Mouse (Mus musculus) intestine, embryonic 14.5 days (tissue): ENCODE measurements around the gene Plaur. TPM values are rescaled to one million over a fixed set of nuclear protein-coding genes. Genes with fewer than 3 reads are reported as not detected.

ENCODE experiments used
- ATAC-seq: fragments of 200-750 bp; cut with Nextera tagmentation; replicated peaks from 2 replicates; pipeline ENCODE4 v1.8.0; 2017; ENCODE audit warnings: low read depth, moderate number of reproducible peaks, moderate TSS enrichment, moderate library complexity; ENCODE audit not compliant: low FRiP score, low TSS enrichment
- DNase-seq: peaks from one replicate; pipeline ENCODE4 v3.0.0-alpha.2; 2018; ENCODE audit warnings: low spot score
- H3K27ac ChIP-seq: fragments of 300-500 bp; sonication (generic); 2 replicates; pipeline ENCODE4 v1.5.1; 2014; ENCODE audit warnings: low read depth, mild to moderate bottlenecking, control low read depth
- H3K27me3 ChIP-seq: fragments of 300-500 bp; sonication (generic); replicated peaks from 2 replicates; pipeline ENCODE4 v1.6.1; 2014; ENCODE audit warnings: low read length, control low read depth; ENCODE audit not compliant: control insufficient read depth, insufficient read depth
- H3K36me3 ChIP-seq: fragments of 300-500 bp; sonication (generic); 2 replicates; pipeline ENCODE4 v1.6.1; 2014; ENCODE audit warnings: low read length, control low read depth; ENCODE audit not compliant: control insufficient read depth, insufficient read depth
- H3K4me1 ChIP-seq: fragments of 300-500 bp; sonication (generic); replicated peaks from 2 replicates; pipeline ENCODE4 v1.6.1; 2014; ENCODE audit warnings: low read length, control low read depth, mixed read lengths; ENCODE audit not compliant: control insufficient read depth, insufficient read depth
- H3K4me2 ChIP-seq: fragments of 300-500 bp; sonication (generic); 2 replicates; pipeline ENCODE4 v1.6.1; 2014; ENCODE audit warnings: low read length
- H3K4me3 ChIP-seq: fragments of 300-500 bp; sonication (generic); 2 replicates; pipeline ENCODE4 v1.5.1; 2014; ENCODE audit warnings: low read depth, low read length, control low read depth, mixed read lengths
- H3K9ac ChIP-seq: fragments of 300-500 bp; sonication (generic); 2 replicates; pipeline ENCODE4 v1.6.1; 2014; ENCODE audit warnings: mild to moderate bottlenecking, low read length
- H3K9me3 ChIP-seq: fragments of 300-500 bp; sonication (generic); 2 replicates; pipeline ENCODE4 v1.6.1; 2016; ENCODE audit warnings: low read length, control low read depth; ENCODE audit not compliant: control insufficient read depth
- WGBS: fragments of 180-500 bp; shearing (Covaris S2); extraction: QIAGEN DNeasy Blood & Tissue Kit; methylation state at CpG from one replicate; pipeline ENCODE4 v1.1.7; 2014; 5-methylcytosine and 5-hydroxymethylcytosine counted together
- polyA plus RNA-seq: library from polyadenylated mRNA; unstranded; fragments of >200 nt; fragmentation: Nextera tagmentation; extraction: Ambion mirVana; gene quantifications from 2 replicates; pipeline ENCODE4 v1.2.1, GENCODE M21; 2014

Plaur gene
- polyA plus RNA-seq, 1 experiment from 2014 or later = 10.0 TPM

DNA sequence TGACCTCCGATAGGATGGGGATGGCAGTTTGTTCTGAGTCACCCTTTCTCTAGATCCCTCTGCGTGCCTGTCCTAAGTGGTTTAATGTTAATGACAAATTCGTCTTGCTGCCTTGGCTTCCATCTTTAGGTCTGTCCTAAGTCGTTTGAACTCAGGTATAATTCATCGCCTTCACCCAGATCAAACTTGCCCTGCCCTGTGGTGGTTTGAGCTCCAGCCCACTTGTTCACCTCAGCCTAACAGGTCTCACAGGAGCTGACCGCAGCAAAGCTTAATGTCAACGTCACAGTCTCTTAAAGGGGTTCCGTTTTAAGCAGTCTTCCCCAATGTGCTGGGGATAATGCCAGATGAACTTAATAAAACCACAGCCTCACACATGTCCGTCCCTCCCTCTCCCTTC, 36.4 kb upstream of the Plaur start:
- Histone ChIP-seq H3K27ac (no peak overlapping the region), H3K4me3 (no peak overlapping the region), H3K36me3 (peaks cover 17% of the 10 kb centered on the region), H3K9ac (no peak overlapping the region), H3K4me1 (no peaks in the 10 kb centered on the region), H3K27me3 (no peaks in the 10 kb centered on the region), H3K9me3 (no peaks in the 10 kb centered on the region), H3K4me2 (no peak overlapping the region)
- DNase-seq (no peak), ATAC-seq (no peak)
- WGBS = 77% methylated on average over 9 of the region's 9 CpGs

DNA sequence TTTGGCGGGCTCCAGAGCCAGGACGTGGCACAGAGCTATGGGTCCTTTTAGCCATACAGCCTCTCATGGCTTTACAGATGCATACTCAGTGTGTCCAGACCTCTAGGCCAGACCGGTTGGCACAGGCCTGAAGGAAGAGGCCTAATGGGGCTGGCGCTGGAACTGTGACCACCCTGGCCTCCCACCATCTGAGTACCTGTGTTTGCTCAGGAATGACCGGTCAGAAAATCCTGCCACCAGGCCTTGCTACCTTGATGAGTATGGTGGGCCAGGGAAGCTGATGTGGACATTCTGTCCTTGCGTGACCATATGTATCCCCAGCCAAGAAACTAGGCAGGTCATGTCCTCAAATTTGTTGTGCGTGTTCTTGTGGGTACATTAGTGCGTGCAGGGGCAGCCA, 35.1 kb upstream of the Plaur start:
- no peak overlapping the region for H3K27ac ChIP-seq
- no peaks in the 10 kb centered on the region for H3K4me1 ChIP-seq
- DNase-seq (no peak), ATAC-seq (no peak)
- H3K9ac ChIP-seq = no peak overlapping the region
- no peak overlapping the region for H3K4me3 ChIP-seq
- 96% methylated on average over 8 of the region's 8 CpGs for WGBS
- H3K36me3 ChIP-seq = peaks cover 8% of the 10 kb centered on the region
- no peaks in the 10 kb centered on the region for H3K9me3 ChIP-seq
- no peak overlapping the region for H3K4me2 ChIP-seq
- H3K27me3 ChIP-seq = 0 out of 2 replicates have a peak, but pooled peaks cover under 1% of the 10 kb centered on the region

DNA sequence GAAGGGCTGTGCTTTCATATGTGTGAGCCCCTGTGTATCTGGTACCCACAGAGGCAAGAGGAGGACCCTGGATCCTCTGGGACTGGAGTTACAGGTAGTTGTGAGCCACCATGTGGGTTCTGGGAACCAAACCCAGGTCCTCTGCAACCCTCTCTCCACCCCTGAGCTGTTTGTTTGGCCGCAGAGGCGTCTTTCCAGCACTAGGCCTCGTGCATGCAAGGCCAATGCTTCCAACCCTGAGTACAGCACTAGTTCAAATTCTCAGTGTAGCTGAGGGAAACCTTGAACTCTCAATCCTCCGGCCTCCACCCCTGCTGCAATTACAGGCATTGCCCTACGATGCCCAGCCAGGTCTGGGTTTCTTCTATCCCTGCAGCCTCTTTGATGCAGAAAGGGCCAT, 33.6 kb upstream of the Plaur start:
- Histone ChIP-seq H3K9me3 (peaks cover 6% of the 10 kb centered on the region; the same call in 1 of the 2 replicates), H3K27ac (no peak overlapping the region), H3K4me1 (no peaks in the 10 kb centered on the region), H3K9ac (no peak overlapping the region), H3K36me3 (no peaks in the 10 kb centered on the region), H3K4me3 (no peak overlapping the region), H3K27me3 (peaks cover 8% of the 10 kb centered on the region; the same call in 1 of the 2 replicates), H3K4me2 (no peak overlapping the region)
- WGBS = 89% methylated on average over 5 of the region's 5 CpGs
- DNase-seq (no peak), ATAC-seq (no peak)

DNA sequence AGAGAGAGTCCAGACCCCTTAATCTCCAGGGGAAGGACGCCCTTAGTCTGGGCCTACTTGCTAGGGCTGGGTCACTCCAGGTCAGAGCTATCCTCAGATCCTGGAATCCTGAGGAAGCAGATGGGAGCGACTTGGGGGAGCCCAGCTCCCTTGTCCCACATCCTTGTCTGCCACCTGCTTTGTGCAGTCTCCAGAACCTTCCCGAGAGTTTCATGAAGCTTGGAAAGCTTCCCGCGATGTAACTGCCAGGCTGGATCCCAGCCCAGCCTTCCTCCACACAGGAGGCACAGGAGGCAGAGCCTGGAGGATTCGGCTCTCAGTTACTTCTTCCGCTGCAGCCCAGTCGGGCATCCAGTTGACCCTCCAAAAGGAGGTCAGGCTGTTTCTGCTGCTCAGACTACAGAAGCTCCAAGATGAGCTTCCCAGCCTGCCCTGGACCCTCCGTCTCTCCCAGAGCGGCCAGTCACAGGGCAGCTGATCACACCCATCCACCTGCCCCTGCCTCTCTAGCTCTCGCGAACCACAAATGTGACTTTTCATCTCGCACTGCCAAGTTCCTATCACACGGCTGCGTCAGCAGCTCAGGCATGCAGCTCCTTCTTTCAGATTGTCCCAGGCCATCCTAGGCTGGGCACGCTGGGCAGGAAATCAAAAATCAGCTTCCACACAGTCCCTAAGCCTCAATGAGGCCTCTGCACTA, 32.7 kb upstream of the Plaur start:
- Histone ChIP-seq H3K9me3 (peaks cover 6% of the 10 kb centered on the region; the same call in 1 of the 2 replicates), H3K27me3 (peaks cover 8% of the 10 kb centered on the region; the same call in 1 of the 2 replicates), H3K4me2 (no peak overlapping the region), H3K4me3 (no peak overlapping the region), H3K9ac (no peak overlapping the region), H3K36me3 (no peaks in the 10 kb centered on the region), H3K4me1 (no peaks in the 10 kb centered on the region), H3K27ac (no peak overlapping the region)
- WGBS = 69% methylated on average over 16 of the region's 16 CpGs
- DNase-seq (no peak), ATAC-seq (no peak)

DNA sequence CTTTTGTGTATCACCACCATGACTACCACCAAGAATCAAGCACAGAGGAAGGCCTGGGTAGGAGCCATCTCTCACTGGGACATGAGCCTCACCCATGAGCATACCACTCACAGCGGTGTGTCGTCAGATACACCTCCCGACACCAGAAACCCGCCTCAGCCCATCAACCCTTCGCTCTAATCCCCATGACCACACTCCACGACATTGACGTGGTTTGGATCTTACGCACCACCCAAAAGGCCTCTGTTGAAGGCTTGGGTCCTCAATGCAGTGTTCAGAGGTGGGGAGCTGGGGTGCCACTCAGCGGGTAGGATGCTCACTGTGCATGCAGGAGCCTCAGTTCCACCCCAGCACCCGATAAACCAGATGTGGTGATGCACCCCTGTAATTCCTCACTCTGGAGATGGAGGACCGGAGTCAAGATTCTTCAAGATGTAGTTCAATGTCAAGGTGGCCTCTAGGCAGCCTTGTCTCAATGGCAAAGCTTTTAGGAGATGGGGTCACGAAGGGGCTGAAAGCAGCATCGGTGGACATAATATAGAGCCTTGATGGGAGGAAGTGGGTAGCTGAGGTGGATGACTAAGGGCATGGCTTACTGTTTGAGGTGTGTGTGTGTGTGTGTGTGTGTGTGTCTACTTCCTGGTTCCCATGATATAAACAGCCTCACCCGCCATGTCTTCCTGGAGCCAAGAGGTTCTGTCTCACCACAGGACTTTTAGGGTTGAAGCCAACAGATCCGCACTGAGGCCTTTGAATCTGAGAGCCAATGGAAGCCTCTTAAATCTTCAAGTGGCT, 31.5 kb upstream of the Plaur start:
- 94% methylated on average over 15 of the region's 15 CpGs for WGBS
- no peak overlapping the region for H3K4me3 ChIP-seq

DNA sequence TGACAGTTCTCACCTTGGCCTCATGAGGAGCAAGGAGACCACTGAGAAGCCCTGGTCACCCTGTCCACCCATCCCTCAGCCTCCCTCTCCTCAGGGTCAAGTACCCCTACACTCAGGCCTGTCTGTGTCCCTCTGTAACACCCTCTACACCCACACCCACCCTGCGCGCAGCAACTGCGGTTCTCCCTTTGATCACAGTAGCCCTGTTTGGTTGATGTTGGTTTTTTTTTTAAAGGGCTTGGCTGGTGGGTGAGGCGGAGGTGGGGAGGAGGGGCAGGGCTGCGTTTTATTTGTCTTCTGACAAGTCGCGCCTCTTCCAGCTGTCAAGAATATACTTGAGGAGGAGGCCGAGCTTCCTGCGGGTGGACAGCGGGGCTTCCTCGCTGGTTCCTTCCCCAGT, 30.6 kb upstream of the Plaur start:
- H3K27ac ChIP-seq = no peak overlapping the region
- H3K36me3 ChIP-seq = no peaks in the 10 kb centered on the region
- WGBS = 50% methylated on average over 11 of the region's 11 CpGs
- no peak overlapping the region for H3K4me3 ChIP-seq
- H3K9ac ChIP-seq = no peak overlapping the region
- no peak for DNase-seq
- H3K4me1 ChIP-seq = no peaks in the 10 kb centered on the region
- H3K4me2 ChIP-seq = no peak overlapping the region
- ATAC-seq = no peak
- H3K27me3 ChIP-seq = peaks cover 8% of the 10 kb centered on the region; the same call in 1 of the 2 replicates
- peaks cover 6% of the 10 kb centered on the region; the same call in 1 of the 2 replicates for H3K9me3 ChIP-seq

More for the DNA sequence above, 31.5 kb upstream of the Plaur start:
- Histone ChIP-seq H3K4me1 (no peaks in the 10 kb centered on the region), H3K9me3 (peaks cover 6% of the 10 kb centered on the region; the same call in 1 of the 2 replicates), H3K27me3 (peaks cover 8% of the 10 kb centered on the region; the same call in 1 of the 2 replicates), H3K9ac (no peak overlapping the region), H3K36me3 (no peaks in the 10 kb centered on the region), H3K27ac (no peak overlapping the region), H3K4me2 (no peak overlapping the region)
- no peak for ATAC-seq
- DNase-seq = no peak

DNA sequence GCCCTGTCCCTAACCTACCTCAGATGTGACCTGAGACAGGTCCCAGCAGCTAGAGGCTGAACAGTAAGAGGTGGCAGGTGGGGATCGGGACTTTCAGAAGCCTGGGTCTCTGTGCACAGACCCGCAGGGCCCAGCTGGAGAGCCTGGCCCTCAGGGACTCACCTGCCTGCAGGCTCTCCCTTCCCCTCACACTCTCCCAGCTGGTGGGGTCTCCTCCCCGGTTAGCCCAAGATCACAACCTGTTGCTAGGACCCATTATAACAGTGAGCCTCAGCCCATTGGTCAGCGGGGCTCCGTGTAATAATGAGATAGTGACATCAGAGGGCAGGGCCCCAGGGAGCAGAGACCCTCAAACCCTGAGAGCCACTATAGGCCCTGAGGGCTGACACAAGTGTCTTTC, 27.0 kb upstream of the Plaur start:
- Histone ChIP-seq H3K4me3 (no peak overlapping the region), H3K9ac (no peak overlapping the region), H3K4me1 (no peaks in the 10 kb centered on the region), H3K4me2 (no peak overlapping the region), H3K9me3 (peaks cover 6% of the 10 kb centered on the region; the same call in 1 of the 2 replicates), H3K27me3 (peaks cover 8% of the 10 kb centered on the region; the same call in 1 of the 2 replicates), H3K36me3 (no peaks in the 10 kb centered on the region), H3K27ac (no peak overlapping the region)
- 74% methylated on average over 5 of the region's 5 CpGs for WGBS
- ATAC-seq (no peak), DNase-seq (no peak)

DNA sequence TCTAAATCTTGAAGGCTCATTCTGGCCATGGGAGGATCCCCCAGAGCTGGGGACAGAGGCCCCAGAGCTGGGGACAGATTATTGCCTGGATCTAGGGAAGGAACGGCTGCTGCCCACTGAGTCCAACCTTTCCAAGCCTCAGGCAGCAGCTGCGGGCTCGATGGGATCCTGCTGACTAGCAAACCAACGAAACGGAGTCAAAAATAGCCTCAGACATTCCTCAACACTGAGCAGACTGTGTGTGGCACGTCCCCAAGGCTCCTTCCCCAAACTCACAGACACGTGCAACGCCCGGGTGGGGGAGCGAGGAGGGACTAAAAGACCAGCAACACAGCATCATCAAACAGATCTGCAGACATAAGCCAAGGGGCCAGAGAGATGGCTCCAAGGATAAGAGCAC, 24.3 kb upstream of the Plaur start:
- Histone ChIP-seq H3K4me1 (no peaks in the 10 kb centered on the region), H3K36me3 (no peaks in the 10 kb centered on the region), H3K4me3 (no peak overlapping the region), H3K27me3 (no peaks in the 10 kb centered on the region; the same call in 1 of the 2 replicates), H3K9ac (no peak overlapping the region), H3K4me2 (no peak overlapping the region), H3K27ac (no peak overlapping the region), H3K9me3 (peaks cover under 1% of the 10 kb centered on the region; the same call in 1 of the 2 replicates)
- DNase-seq (no peak), ATAC-seq (no peak)
- 68% methylated on average over 10 of the region's 10 CpGs for WGBS
